Mouse (Mus musculus) fat pad, adult 2 months (tissue): ENCODE measurements around the gene B2m.
"Not testable (repeated sequence)": the region's sequence is repeated elsewhere in the genome, so short reads cannot be mapped to it uniquely, and the experiment has no call there.

ENCODE experiments used
- DNase-seq: peaks from one replicate; pipeline ENCODE4 v3.0.0-alpha.2; 2011; ENCODE audit warnings: low read depth, low spot score; ENCODE audit errors: extremely low read depth

The B2m gene

GRCm38 (mm10) chr2:122147508-122148241 lies at the start of gene B2m:
B2m (plus strand) TSS chr2:122147686.
- DNase-seq: peak; percentile 65

DNA sequence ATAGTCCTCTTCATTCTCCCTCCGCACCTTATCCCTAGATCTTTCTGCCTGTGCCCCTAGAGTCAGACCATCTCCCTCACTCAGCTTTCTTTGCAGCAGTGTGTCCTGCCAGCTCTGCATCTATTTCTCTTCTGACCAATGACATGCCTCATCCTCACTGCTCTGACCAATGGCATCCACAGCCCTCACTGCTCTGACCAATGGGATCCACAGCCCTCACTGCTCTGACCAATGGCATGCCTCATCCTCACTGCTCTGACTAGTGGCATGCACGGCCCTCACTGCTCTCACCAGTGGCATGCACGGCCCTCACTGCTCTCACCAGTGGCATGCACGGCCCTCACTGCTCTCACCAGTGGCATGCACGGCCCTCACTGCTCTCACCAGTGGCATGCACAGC lies 49.8 kb upstream of the B2m start:
- not testable (repeated sequence) for DNase-seq

DNA sequence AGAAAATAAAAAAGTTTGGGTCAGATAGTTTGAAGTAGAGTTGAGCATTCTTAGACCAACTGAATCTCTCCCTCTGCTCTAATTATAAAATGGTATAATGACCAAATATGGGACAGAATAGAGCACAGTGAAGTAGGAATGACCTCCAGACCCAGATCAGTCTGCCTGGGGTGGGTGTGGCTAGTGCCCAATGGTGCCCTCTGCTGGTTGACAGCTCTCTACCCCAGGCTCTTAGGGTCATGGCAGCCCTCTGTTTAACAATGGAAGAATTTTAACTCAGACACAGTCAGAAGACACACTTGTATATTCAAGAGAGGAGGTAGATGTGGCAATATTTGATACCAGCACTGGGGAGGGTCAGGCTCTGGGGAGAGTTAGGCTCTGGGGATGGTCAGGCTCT lies 45.4 kb upstream of the B2m start:
- DNase-seq: no peak

GRCm38 (mm10) chr2:122108101-122108500 lies 39.4 kb upstream of the B2m start:
- DNase-seq: no peak

GRCm38 (mm10) chr2:122109714-122110113 lies 37.8 kb upstream of the B2m start:
- DNase-seq: no peak

GRCm38 (mm10) chr2:122116888-122117287 lies 30.6 kb upstream of the B2m start:
- no peak for DNase-seq

DNA sequence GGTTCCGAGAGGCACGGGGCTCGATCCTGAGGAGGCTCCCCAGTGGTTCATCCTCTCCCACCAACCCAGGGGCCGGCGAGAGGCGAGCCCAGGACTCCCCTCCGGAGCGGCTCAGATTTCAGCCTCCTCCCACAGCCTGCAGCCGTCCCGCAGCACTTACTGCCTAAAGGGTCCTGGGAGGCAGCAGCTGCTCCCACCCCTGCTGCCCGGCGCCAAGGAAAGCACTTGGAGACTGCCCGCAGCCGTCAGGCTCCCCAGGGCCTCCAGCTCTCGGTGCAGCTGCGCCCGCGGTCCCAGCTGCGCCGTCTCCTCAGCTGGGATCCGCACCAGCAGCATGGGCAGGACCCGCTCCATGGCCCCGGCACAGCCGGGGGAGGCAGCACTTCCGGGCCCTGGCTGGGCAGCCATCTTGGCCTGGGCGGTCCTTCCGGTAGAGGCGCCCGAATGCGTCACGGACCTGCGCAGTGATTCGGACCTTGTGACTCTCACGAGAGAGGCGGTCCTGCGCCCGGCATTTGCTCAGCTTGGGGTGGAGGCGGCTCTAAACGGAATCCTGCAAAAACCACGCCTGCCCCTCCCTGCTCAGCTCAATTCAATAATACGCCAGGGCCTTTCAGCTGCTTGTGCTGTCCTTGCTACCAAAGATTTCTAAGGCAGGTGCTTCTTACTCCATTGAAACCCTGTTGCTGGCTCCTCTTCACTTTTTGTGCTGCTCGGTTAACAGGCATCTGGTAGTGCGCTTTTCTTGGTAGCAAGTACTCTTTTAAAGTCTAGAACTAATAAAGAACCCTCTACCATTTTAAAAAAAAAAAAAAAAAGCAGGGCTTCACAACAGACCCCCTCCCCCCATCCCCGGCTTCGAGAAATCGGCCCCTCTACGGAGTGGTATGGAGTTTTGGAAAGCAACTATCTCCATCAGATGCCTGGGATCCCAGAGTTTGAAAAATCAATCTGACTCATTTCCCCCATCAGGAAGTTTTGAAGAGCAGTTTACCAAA lies 29.2 kb upstream of the B2m start, which contains the start of gene Spg11:
TSS of gene Spg11 (minus strand) at position 426 of the 998 bp plus-strand sequence.
- peak; percentile 57 for DNase-seq

DNA sequence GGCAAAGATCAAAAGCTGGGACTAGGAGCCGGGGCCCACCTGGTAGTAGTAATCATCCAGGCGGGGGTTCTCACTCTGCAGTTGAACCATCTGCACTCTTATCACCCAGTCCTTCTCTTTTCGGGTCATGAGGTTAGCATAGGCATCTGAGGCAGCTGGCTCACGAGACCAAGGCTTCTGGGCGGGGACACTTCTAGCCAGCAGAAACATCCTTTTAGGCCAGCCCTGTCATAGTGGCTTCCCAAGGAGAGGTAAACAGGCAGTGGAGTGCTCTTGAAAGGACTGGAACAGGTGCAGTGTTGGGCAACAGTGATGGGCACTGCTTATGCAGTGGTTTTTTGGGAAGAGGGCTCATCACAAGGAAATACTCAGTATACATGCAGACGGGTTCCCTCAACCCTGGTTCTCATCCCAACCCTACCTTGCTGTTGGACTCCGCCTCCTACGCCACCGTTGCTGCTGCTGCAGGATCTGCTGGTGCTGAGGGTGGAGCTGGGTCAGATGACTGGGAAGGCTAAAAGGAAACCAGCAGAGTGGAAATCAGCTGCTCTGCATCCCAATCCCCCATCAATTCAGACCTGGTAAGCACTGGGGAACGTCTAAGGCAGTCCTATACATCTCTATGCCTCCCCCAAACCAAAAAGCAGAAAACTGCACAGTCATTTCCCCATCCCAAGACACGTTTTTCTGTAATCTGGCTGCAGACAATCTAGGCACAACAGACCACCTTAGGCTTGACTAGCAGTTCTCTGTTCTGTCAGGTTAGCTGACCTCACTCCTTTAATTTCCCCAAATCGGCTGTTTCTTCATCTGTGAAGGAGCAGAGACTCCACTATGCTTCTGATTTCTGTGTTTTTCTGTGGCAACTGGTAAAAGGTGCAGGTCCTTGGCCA lies 21.6 kb upstream of the B2m start:
- no peak for DNase-seq

GRCm38 (mm10) chr2:122126765-122127347 lies 20.6 kb upstream of the B2m start:
- no peak for DNase-seq

- no peak for DNase-seq
Measured at GRCm38 (mm10) chr2:122127635-122128034, 19.9 kb upstream of the B2m start.

- DNase-seq: no peak
Measured at GRCm38 (mm10) chr2:122132078-122132477, 15.4 kb upstream of the B2m start.

GRCm38 (mm10) chr2:122132618-122133017 lies 14.9 kb upstream of the B2m start:
- DNase-seq: no peak

DNA sequence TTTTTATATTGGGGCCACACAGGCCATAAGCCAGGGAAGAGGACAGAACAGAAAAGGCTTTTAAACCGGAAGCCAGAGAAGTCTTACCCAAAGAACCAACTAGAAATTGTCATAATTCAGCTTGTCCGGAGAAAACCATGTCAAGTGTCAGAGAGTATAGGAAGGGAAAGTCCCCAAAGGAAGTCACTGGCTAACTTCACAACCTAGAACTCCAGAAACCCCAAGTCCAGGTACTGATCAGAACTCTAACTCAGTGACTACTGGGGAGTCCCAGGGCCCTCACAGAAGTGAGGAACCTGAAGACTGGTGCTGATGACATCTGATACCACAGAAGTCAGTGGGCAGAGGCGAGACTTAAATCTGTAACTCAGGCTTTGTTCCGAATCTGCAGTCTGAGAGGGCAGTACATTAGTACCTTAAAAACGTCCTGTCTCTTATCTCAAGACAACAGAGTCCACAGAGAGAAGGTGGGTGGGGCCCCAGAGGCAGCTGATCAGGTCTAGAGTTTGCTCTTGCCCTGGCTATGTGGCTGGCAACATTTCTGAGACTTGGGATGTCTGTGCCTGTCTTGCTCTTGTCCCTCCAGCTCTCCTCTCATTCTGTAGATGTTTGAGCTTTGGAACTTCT lies 9.5 kb upstream of the B2m start:
- no peak for DNase-seq

DNA sequence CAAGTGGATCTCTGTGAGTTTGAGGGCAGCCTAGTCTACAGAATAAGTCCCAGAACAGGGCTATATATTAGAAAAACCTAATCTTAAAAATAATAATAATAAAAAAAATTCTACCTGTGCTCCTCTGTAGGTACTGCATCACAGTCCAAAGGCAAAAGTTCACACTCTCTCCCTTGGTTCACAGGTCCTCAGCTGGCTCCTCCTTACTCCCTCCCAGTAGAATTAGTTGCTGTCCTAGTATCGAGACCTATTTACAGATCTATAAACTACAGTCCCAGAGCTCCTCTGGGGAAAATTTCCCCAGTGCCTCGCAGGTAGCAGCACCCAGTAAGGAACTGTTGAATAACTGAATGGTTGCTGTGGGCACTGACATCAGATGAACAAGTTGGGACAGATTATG lies 6.7 kb upstream of the B2m start:
- no peak for DNase-seq

DNA sequence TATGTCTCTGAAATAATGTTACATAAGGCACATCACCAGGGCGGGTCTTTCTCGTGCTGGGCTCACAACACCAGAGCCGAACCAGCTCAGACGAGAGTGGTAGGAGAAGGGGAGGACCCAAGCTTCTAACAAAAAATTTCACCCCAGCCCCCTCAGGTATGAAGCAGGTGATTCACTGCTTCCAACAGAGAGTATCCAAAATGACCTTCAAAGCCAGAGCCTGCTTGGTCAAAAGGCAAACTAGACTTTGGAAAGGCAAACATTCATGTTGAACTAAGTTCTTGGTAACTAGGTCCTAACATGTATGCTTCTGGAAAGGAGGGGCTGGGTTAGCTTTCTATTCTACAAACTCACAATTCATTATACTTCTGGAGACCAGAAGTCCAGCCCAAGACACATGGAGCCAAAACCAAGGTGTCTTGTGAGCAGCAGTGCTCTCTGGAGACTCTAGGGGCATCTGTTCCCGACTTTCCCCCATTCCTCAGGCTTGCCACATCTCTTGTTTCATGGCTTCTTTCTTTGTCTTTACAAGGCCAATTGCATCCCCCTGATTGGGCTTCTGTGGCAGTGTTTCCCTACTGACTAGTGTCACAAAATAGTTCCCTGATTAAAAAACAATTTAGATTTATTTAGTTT lies 6.0 kb upstream of the B2m start:
- no peak for DNase-seq

- DNase-seq: peak; percentile 59
Measured at GRCm38 (mm10) chr2:122143111-122143510, 4.4 kb upstream of the B2m start.

- DNase-seq: no peak
Measured at GRCm38 (mm10) chr2:122145756-122146155, 1.7 kb upstream of the B2m start.

DNA sequence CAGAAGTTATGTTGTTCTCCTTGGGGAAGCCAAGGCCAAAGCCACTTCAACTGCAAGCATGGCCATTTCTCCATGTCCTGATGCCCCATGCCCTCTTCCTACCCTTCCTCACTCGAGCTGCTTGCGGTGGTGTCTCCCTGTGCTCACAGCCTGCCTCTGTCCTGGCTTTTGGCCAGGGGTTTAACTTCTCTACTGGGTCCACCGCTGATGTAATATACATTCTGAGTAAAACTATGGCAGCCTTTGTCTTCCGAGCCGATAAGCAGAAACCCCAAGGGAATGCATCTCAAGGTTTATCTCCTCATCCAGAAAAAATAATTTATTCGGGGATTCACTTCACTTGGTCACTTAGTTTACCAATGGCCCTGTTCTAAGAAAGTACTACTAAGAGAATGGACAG lies 799 bp upstream of the B2m start:
- no peak for DNase-seq

DNA sequence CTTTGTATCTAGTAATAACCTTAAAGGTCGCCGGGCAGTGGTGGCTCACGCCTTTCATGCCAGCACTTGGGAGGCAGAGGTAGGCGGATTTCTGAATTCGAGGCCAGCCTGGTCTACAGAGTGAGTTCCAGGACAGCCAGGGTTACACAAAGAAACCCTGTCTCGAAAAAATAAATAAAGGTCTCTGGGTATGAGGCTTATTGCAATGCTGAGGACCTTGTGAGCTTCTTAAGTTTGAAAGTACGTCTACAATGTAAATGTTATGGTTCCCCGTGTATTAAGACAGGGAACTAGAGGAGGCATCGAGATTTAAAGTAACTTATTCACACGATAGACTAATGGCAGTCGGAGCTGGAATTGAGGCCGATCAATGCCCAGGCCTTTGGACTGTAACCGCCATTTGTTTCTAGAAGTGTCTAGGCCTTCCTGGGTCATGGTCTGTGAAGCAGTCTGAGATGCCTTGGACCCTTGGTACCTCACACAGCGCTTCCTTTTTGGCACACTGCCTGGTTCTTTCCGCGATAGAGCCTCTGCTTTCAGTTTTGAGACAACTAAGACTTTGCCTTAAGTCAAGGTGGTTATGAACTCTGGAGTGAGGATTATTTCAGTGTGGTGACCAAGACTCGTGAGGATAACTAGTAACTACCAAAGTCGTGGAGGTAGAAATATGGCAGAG lies 894 bp downstream of the B2m start:
- DNase-seq: no peak
